Mouse (Mus musculus) MEL (cell line): Measurements from ENCODE around the gene Tspan18.

Experiments
- CTCF ChIP-seq, 3 experiments: IDR thresholded peaks in 2 of 3; conservative IDR thresholded peaks in 1 of 3; 2 replicates each; pipeline ENCODE4 v1.5.1; 2011 to 2012; ENCODE audit warnings: low read length in 3 of 3, low read depth in 2 of 3, mild to moderate bottlenecking in 2 of 3, improper control_type of control experiment in 1 of 3, inconsistent platforms in 1 of 3, mixed read lengths in 1 of 3, moderate library complexity in 1 of 3; ENCODE audit not compliant: control insufficient read depth in 1 of 3, insufficient read depth in 1 of 3, poor library complexity in 1 of 3, severe bottlenecking in 1 of 3
- MAFK ChIP-seq: IDR thresholded peaks from 2 replicates; pipeline ENCODE4 v1.6.1; 2011; ENCODE audit warnings: low read depth, mild to moderate bottlenecking, low read length, improper control_type of control experiment, borderline replicate concordance
- NELFE ChIP-seq: IDR thresholded peaks from 2 replicates; pipeline ENCODE4 v1.6.1; 2011; ENCODE audit warnings: low read depth, low read length, improper control_type of control experiment
- POLR2A ChIP-seq, 2 experiments: IDR thresholded peaks; 2 replicates each; pipeline ENCODE4 v1.6.1; 2011 to 2012; ENCODE audit warnings: low read length in 2 of 2, mild to moderate bottlenecking in 2 of 2, control low read depth in 1 of 2, improper control_type of control experiment in 1 of 2, low read depth in 1 of 2, moderate library complexity in 1 of 2; ENCODE audit not compliant: control insufficient read depth in 1 of 2, insufficient read depth in 1 of 2, poor library complexity in 1 of 2
- RAD21 ChIP-seq: IDR thresholded peaks from 2 replicates; pipeline ENCODE4 v1.6.1; 2011; ENCODE audit warnings: mild to moderate bottlenecking, low read depth, low read length, improper control_type of control experiment
- ZMIZ1 ChIP-seq: IDR thresholded peaks from 2 replicates; pipeline ENCODE4 v1.6.1; 2012; ENCODE audit warnings: low read depth, mild to moderate bottlenecking, inconsistent platforms, low read length, improper control_type of control experiment, moderate library complexity

- TF ChIP-seq CTCF (IDR thresholded peaks at IDR 0.05 in 2 of 3, conservative IDR thresholded peaks at IDR 0.05 in 1 of 3; ENCODE audit: control insufficient read depth in 1 of 3, insufficient read depth in 1 of 3, low read depth in 2 of 3, low read length in 3 of 3, poor library complexity in 1 of 3, severe bottlenecking in 1 of 3) = no peak
- no peak for TF ChIP-seq POLR2A (IDR thresholded peaks at IDR 0.05; ENCODE audit: control insufficient read depth in 1 of 2, insufficient read depth in 1 of 2, low read depth in 1 of 2, low read length in 2 of 2, poor library complexity in 1 of 2)
- TF ChIP-seq ZMIZ1 = no peak
- TF ChIP-seq MAFK = no peak
- no peak for TF ChIP-seq NELFE
- TF ChIP-seq RAD21 = no peak
Measured at GRCm38 (mm10) chr2:93206126-93206525, 128.2 kb downstream of the Tspan18 start.
